Mouse (Mus musculus) heart, adult 2 months (tissue): ENCODE results near the gene Krtap14.

ENCODE experiments used
- CTCF ChIP-seq: fragments of 200-600 bp; IDR thresholded peaks from 2 replicates; pipeline ENCODE4 v1.8.1; 2022; ENCODE audit warnings: antibody characterized with exemption, mild to moderate bottlenecking, moderate library complexity
- POLR2A ChIP-seq: fragments of 200-500 bp; IDR thresholded peaks from 2 replicates; pipeline ENCODE4 v1.6.1; 2011; ENCODE audit warnings: mild to moderate bottlenecking, low read depth, low read length, control low read depth; ENCODE audit not compliant: insufficient read depth

DNA sequence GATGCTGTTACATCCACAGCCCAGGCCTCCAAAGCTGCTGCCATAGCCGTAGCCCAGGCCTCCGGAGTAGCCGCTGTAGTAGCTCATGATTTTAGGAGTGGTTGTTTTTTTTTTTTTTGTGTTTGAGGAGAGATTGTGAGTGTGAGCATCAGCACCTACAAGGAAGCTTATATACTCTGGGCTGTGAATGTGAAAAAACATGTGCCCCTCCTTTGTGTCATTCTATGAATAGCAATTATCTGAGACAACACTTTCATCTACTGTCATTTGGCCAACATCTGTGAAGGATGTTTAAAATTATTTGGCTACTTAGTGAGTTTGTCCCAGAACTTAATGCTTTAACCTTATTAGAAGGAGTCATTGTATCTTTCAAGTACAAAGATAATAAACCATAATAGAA lies 48.2 kb upstream of the Krtap14 start, which contains the start of gene Krtap19-2:
- TF ChIP-seq POLR2A (no peak), CTCF (no peak)
